Mouse (Mus musculus): ENCODE data around the gene 4921539E11Rik.
A peak's percentile ranks its signal among the peaks of the same experiment; 100 is the strongest.

4921539E11Rik gene

GRCm38 (mm10) chr4:103290763-103291162, at the start of gene 4921539E11Rik:
4921539E11Rik (minus strand) TSS chr4:103290863.
- no peak for DNase-seq

DNA sequence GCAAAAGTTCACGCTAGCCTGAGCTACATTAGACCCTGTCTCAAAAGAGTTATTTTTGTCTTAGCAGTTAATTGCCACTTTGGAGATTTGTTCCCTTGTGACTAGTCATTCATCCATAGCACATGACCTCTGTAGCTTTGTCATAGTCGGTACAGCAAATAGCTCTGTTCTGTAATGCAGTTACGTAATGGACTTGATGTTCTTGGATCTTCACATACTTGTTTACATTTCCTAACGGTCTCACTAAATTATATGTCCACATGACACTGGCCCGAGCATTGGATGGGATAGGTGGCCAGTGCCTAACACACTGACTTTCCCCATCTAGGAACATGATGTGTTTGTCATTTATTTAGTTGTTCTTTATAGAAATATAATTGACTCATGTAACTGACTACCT, 44.5 kb upstream of the 4921539E11Rik start:
- no peak for DNase-seq

DNA sequence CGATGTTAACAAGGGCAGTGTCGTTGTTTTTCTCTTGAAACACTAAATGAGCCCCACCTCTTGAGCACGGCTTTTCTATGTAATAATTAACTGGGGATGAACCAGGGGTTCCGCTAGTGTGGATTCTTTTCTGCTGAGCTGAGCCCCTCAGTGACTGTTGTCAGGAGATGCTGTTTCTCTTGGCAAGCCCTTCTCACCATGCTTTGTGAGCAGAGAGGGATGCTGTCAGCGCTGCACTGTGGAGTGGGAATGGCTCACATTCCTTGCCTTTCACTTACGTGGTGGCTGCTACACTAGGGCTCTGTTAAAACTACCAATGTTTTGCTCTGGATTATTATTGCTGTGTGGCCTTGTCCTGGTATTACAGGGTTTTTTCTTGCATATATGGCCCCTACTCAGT, 38.7 kb upstream of the 4921539E11Rik start:
- no peak for DNase-seq

DNA sequence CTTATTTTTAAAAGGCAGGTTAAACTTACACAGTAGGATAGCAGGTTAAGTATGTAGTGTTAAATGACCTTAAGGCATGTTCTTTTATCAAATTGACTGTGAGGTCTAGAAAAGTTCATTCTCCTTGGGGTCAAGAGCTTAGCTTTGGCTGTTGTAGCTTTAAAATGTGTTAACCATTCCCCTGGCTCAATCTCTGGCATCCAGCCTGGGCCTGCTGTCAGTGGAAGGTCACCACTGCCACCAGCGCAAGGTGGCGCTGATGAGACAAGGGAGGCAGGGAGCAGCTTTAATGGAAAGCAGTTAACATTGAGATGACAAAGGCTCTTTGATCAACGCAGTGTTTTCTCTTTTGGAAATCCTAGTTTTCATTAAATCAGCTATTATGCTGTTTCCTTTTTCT, 36.3 kb upstream of the 4921539E11Rik start:
- DNase-seq = no peak

DNA sequence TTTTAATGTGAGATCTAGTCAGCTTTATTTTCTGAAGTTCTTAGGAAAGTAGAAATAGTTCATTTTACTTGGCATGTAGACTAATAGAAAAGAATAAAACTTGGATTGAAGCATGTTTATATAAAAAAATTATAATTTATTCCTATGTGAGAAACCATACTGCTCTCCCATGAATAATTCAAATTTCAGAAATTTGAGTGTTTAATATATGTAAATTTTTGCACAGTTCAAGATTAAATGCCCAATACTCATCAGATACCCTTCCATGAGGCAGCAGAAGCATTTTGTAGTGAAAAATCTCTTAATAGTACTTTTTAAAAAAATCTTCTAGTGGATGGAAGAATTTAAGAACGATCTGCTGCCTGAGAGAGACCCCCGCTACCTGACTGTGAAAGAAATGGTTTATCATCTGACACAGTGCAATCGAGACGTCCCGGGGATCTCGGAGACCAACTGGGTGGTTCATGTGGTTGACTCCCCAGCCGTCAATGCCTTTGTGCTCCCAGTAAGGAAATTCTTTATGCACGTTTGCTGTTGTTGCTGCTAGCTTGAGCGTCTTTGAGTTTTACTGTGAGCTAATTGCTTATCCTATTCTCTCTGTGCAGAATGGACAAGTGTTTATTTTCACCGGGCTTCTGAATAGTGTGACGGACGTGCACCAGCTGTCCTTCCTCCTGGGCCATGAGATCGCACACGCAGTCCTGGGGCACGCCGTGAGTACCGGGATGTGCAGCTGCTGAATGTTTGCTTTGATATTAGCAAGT, 34.2 kb upstream of the 4921539E11Rik start:
- DNase-seq = peak; percentile 51

GRCm38 (mm10) chr4:103321461-103321860, 30.8 kb upstream of the 4921539E11Rik start:
- no peak for DNase-seq

- DNase-seq = no peak
Measured at GRCm38 (mm10) chr4:103315861-103316260, 25.2 kb upstream of the 4921539E11Rik start.

- DNase-seq = peak; percentile 6
Measured at GRCm38 (mm10) chr4:103314526-103314910, 23.9 kb upstream of the 4921539E11Rik start.

DNA sequence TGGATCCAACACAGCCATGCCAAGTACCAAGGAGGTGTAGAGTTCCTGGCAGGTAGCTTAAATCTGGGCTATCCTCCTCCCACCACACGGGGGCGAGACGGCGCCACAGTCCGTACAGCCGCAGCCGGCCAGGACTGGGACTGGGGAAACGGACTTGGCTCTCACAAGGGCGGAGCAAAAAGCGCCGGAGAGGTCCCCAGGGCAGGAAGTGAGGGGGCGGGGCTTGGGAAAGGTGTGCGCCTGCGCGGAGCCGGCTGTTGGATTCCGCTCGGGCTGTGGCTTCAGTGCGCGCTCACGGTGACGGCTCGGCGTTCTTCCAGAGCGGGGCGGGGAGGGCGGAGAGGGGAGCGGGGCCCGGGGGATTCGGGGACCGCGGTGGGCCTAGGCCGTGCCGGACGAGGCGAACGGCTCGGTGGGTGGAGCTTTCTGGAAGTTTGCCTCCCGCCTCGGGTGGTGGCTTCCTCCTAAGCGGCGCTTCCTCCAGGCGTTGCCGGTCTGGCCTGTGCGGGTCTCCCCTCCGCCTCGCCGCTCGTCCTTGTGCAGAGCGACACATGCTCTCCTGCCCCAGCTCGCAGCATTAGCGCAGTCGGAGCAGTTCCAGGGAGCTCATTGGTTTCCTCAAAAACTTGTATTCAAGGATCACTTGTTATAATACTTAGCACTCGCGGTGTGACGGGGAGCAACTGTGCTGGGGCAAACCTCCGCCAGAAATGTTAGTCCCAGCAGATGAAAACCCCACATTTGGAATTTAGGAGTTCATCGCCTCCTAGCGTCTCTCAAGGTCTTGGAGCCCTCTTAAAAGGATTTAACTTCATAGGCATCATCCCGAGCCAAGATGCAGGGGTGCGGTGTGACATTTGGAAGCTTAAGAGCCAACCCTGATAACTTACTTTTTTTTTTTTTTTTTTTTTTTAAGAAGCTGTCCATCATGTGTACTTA, 23.2 kb upstream of the 4921539E11Rik start, which contains the start of gene Oma1:
TSS of gene Oma1 (plus strand) at position 226 of the 939 bp plus-strand sequence.
- peak; percentile 98 for DNase-seq

- DNase-seq = no peak
Measured at GRCm38 (mm10) chr4:103303851-103304250, 13.2 kb upstream of the 4921539E11Rik start.

- DNase-seq = peak; percentile 5
Measured at GRCm38 (mm10) chr4:103299342-103299741, 8.7 kb upstream of the 4921539E11Rik start.

DNA sequence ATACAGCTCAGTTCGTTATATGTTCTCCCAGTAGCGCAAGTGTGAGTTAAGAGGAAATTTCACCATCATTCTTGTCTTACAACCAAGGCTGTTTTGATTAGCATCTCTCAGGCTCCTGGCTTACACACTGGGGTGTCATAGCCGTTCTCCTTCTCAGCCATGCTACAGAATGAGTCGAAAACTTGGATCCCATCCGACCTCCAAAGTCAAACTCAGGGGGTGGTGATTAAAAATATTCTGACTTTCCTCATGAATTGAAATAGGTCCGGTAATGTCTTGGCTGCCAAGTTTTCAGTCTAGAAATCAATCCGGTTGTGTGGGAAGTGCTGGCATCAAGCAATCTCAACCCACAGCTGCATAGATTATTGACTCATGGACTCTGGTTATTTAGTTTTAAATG, 2.3 kb downstream of the 4921539E11Rik start:
- no peak for DNase-seq

GRCm38 (mm10) chr4:103273021-103273420, 17.6 kb downstream of the 4921539E11Rik start:
- DNase-seq = no peak

- DNase-seq = no peak
Measured at GRCm38 (mm10) chr4:103269336-103269735, 21.3 kb downstream of the 4921539E11Rik start.

DNA sequence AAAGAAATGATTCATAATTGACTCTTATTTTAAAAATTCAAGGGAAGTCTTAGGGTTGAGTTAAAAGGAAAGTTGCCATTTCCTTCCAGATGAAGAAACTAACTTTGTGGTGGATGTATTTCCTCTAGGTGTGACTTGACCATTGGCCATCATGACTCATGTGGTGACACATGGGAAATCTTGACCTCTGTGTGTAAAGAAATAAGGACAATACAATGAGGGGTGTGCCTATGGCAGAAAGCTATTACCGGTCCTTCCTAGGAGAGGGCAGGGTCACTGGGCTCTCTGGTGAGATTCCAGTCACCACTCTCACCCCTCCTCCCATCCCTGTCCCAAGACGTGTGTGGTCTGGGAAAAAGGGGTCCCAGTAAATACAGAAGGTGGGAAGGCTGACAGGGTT, 25.5 kb downstream of the 4921539E11Rik start:
- no peak for DNase-seq

DNA sequence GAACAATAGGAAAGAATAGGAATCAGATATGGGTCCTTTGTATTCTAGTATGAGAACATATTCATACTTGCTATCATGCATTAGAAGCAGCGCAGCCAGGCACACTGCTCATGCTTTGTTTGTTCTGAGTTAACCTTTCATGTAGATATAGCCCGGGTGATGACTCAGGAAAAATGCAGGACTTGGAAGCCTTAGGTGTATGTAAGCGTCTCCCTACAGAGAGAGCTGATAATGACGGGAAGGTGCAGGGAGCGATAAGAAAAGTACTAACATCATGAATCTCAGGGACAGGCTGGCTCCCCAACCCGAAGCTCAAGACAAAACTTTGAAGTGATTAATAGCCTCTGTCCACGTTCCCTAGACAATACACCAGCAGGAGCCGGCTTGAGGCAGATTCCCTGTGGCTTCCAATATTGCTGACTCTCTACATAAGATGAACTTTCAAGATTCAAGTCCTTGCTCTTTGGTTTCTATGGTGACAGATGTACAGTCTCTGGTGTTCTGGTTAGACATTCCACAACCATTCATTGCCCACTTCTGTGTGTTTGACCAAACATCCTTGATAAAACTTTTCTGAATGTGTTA, 26.8 kb downstream of the 4921539E11Rik start:
- peak; percentile 41 for DNase-seq

- DNase-seq = no peak
Measured at GRCm38 (mm10) chr4:103263378-103263777, 27.3 kb downstream of the 4921539E11Rik start.

DNA sequence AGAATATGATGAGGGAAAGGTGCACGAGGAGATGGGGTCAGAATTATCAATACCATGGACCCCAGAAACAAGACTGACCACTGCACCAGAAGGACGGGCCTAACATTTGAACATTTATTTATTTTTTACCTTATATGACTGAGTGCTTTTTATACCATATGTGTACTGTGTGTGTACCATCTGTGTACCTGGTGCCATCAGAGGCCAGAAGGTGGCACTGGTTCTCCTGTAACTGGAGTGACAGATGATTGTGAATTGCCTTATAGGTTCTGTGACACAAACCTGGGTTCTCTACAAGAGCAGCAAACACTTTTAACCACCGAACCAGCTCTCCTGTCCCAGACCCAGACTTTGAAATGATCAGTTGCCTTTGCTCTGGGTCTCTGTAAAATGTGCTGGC, 31.8 kb downstream of the 4921539E11Rik start:
- no peak for DNase-seq

DNA sequence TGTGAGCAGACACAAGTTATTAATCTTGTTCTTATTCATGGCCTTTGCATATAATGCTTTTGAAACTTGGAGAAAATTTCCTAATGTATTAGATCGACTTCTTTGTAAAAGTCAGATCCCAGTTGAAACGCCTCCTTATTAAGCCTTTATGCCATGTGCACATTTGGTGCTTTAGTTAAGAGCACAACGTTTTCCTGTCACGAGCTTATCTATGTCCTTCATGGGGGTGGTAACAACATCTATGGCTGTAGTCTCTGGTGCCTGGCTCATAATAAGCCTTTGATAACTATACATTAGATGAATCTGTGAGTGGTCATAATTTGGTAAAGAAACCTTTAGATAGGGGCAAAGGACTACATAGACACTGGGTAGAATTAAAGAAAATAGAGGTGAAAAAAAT, 36.8 kb downstream of the 4921539E11Rik start:
- DNase-seq = no peak

DNA sequence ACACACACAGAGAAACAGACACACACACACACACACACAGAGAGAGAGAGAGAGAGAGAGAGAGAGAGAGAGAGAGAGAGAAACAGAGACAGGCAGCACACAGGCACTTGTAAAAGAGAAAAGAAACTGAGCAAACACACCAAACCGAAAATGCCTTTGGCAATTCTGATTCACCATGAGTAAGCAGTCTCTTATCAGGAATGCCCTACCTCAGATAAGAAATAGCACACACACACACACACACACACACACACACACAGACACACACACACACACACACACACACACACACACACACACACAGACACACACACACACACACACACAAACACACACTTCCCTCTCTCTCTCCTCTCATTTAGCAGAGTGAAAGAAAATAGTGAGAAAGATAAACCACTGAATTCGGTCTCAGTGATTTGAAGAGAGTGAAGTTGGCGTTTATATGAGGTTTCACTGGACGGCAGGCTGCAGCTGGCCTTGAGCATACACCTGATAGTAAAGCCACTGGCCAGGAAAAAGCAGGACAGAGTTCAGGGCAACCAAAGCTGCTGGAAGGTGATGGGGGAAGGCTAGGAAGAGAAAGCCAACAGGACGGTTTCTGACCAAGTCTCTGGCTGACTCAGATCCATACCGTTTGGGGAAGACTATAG, 41.1 kb downstream of the 4921539E11Rik start:
- no peak for DNase-seq

DNA sequence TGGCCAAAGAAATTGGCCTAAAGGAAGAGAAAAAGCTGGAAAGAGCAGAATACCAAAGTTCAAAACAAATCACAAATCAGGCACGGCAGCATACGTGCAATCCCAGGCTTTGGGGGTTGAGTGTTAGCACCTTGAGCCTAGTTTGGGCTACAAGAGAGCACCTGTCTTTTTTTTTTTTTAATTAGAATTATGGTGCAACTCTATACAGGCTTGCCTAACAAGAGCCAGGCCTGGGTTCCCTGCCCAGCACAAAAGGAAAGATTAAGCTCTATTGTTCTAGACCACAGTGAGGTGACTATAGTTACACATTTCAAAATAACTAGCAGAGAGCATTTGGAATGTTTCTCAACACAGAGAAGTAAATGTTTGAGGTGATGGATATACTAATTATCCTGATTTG, 42.9 kb downstream of the 4921539E11Rik start:
- no peak for DNase-seq

- DNase-seq = no peak
Measured at GRCm38 (mm10) chr4:103247249-103247648, 43.4 kb downstream of the 4921539E11Rik start.

- no peak for DNase-seq
Measured at GRCm38 (mm10) chr4:103232156-103232555, 58.5 kb downstream of the 4921539E11Rik start.
